ENCODE assay signal across 8 mouse cellular contexts in genomic region chr17:57012245-57012795, GRCm38 (mm10). TPM values are rescaled to one million over a fixed set of nuclear protein-coding genes. Genes with fewer than 3 reads are reported as not detected.
DNase-seq lines count a peak whose midpoint lies in the region; ATAC-seq lines count a peak whose summit lies in the region.

No protein-coding gene starts in this region.

- peak overlapping the region; percentile 74; the same call in 1 of the 2 replicates for H3K9ac ChIP-seq in kidney, embryonic 14.5 days (ENCODE audit: low read depth, low read length)
- peak overlapping the region; percentile 77; the same call in 1 of the 2 replicates for H3K9ac ChIP-seq in hindbrain, embryonic 12.5 days
- peak overlapping the region; percentile 77; the same call in 1 of the 2 replicates for H3K9ac ChIP-seq in midbrain, embryonic 12.5 days (replicated peaks)

- peak overlapping the region; percentile 74 for H3K4me2 ChIP-seq in kidney, embryonic 14.5 days (replicated peaks; ENCODE audit: low read depth, low read length)
- H3K4me2 ChIP-seq in hindbrain, embryonic 12.5 days (replicated peaks), result peak overlapping the region; percentile 81
- H3K4me2 ChIP-seq in midbrain, embryonic 12.5 days (replicated peaks), result peak overlapping the region; percentile 68

- no peak for DNase-seq in kidney, adult 9 months
- peak; percentile 42 for DNase-seq in c-Kit-positive CD71-positive TER-119-positive erythroid progenitor cells, embryonic 14.5 days (ENCODE audit: low spot score)
- no peak for DNase-seq in frontal cortex, postnatal 25 days (ENCODE audit: low spot score in 2 of 2)
- no peak for DNase-seq in spleen, postnatal 14 days (ENCODE audit: low spot score in 2 of 2)
- no peak for DNase-seq in frontal cortex, adult 2 months (ENCODE audit: extremely low spot score in 1 of 2, low spot score in 1 of 2)

- peaks cover 12% of the 10 kb centered on the region; the same call in 1 of the 2 replicates for H3K4me1 ChIP-seq in kidney, embryonic 14.5 days (ENCODE audit: control insufficient read depth, insufficient read depth, low read length)
- H3K4me1 ChIP-seq in hindbrain, embryonic 12.5 days, result peaks cover 15% of the 10 kb centered on the region
- H3K4me1 ChIP-seq in midbrain, embryonic 12.5 days, result peaks cover 17% of the 10 kb centered on the region

- WGBS in kidney, embryonic 14.5 days, result 69% methylated on average over 13 of the region's 13 CpGs
- 72% methylated on average over 13 of the region's 13 CpGs for WGBS in hindbrain, embryonic 12.5 days
- WGBS in midbrain, embryonic 12.5 days, result 73% methylated on average over 13 of the region's 13 CpGs

- peak overlapping the region; percentile 74 for H3K27ac ChIP-seq in kidney, embryonic 14.5 days (ENCODE audit: low read depth, low read length)
- peak overlapping the region; percentile 93 for H3K27ac ChIP-seq in hindbrain, embryonic 12.5 days
- peak overlapping the region; percentile 93 for H3K27ac ChIP-seq in midbrain, embryonic 12.5 days (replicated peaks)

- H3K36me3 ChIP-seq in kidney, embryonic 14.5 days (ENCODE audit: control insufficient read depth, insufficient read depth, low read length), result peaks cover 20% of the 10 kb centered on the region
- peaks cover 15% of the 10 kb centered on the region for H3K36me3 ChIP-seq in hindbrain, embryonic 12.5 days
- H3K36me3 ChIP-seq in midbrain, embryonic 12.5 days, result peaks cover 18% of the 10 kb centered on the region

- ATAC-seq in kidney, embryonic 14.5 days (ENCODE audit: low FRiP score, low TSS enrichment), result no peak; the same call in 1 of the 2 replicates
- ATAC-seq in hindbrain, embryonic 12.5 days (ENCODE audit: low FRiP score), result no peak
- ATAC-seq in midbrain, embryonic 12.5 days (ENCODE audit: low FRiP score, low read depth), result no peak

- no peaks in the 10 kb centered on the region for H3K27me3 ChIP-seq in kidney, embryonic 14.5 days (ENCODE audit: control insufficient read depth, insufficient read depth, low read length)
- H3K27me3 ChIP-seq in hindbrain, embryonic 12.5 days, result no peaks in the 10 kb centered on the region
- H3K27me3 ChIP-seq in midbrain, embryonic 12.5 days, result 0 out of 2 replicates have a peak, but pooled peaks cover 3% of the 10 kb centered on the region

- H3K9me3 ChIP-seq in kidney, embryonic 14.5 days (ENCODE audit: control insufficient read depth, low read length), result no peaks in the 10 kb centered on the region
- no peaks in the 10 kb centered on the region for H3K9me3 ChIP-seq in hindbrain, embryonic 12.5 days (replicated peaks)
- no peaks in the 10 kb centered on the region for H3K9me3 ChIP-seq in midbrain, embryonic 12.5 days

- peak overlapping the region; percentile 86 for H3K4me3 ChIP-seq in kidney, embryonic 14.5 days (ENCODE audit: low read length)
- H3K4me3 ChIP-seq in hindbrain, embryonic 12.5 days, result peak overlapping the region; percentile 75
- H3K4me3 ChIP-seq in midbrain, embryonic 12.5 days, result peak overlapping the region; percentile 75

RNA-seq across cellular contexts. Expression of gene Gm17949, which starts 1.1 kb away (rescaled TPM):
- 0.24 and 0.39 TPM in 2 replicates for polyA plus RNA-seq in kidney, embryonic 14.5 days (2014; fragmentation: Nextera tagmentation; extraction: Ambion mirVana)
- polyA plus RNA-seq in hindbrain, embryonic 12.5 days (2016; fragmentation: Nextera tagmentation; extraction: Ambion mirVana), result 0.52 TPM in 1 of 2 replicates, not detected in the other
- 0.34 and 0.72 TPM in 2 replicates for polyA plus RNA-seq in midbrain, embryonic 12.5 days (2016; fragmentation: Nextera tagmentation; extraction: Ambion mirVana)
- 0.08 TPM in 1 of 2 replicates, not detected in the other for polyA plus RNA-seq in frontal cortex, adult 2 months (2012; rRNA removed)

RNA-seq across cellular contexts. Expression of gene Gtf2f1, which starts 1.2 kb away (rescaled TPM):
- 65.1 and 65.6 TPM in 2 replicates for polyA plus RNA-seq in kidney, embryonic 14.5 days (2014; fragmentation: Nextera tagmentation; extraction: Ambion mirVana)
- polyA plus RNA-seq in hindbrain, embryonic 12.5 days (2016; fragmentation: Nextera tagmentation; extraction: Ambion mirVana), result 62.6 and 67.0 TPM in 2 replicates
- 68.6 and 72.9 TPM in 2 replicates for polyA plus RNA-seq in midbrain, embryonic 12.5 days (2016; fragmentation: Nextera tagmentation; extraction: Ambion mirVana)
- polyA plus RNA-seq in frontal cortex, adult 2 months (2012; rRNA removed), result 74.7 and 86.4 TPM in 2 replicates

RNA-seq across cellular contexts. Expression of gene Pspn, which starts 12.5 kb away (rescaled TPM):
- 1.4 TPM in 1 of 2 replicates, not detected in the other for polyA plus RNA-seq in kidney, embryonic 14.5 days (2014; fragmentation: Nextera tagmentation; extraction: Ambion mirVana)
- polyA plus RNA-seq in hindbrain, embryonic 12.5 days (2016; fragmentation: Nextera tagmentation; extraction: Ambion mirVana), result 0.56 and 0.68 TPM in 2 replicates
- 0.87 TPM in 1 of 2 replicates, not detected in the other for polyA plus RNA-seq in midbrain, embryonic 12.5 days (2016; fragmentation: Nextera tagmentation; extraction: Ambion mirVana)
- 0.44 TPM in 1 of 2 replicates, not detected in the other for polyA plus RNA-seq in frontal cortex, adult 2 months (2012; rRNA removed)

RNA-seq across cellular contexts. Expression of gene Alkbh7, which starts 15.2 kb away (rescaled TPM):
- polyA plus RNA-seq in kidney, embryonic 14.5 days (2014; fragmentation: Nextera tagmentation; extraction: Ambion mirVana), result 54.8 and 55.8 TPM in 2 replicates
- polyA plus RNA-seq in hindbrain, embryonic 12.5 days (2016; fragmentation: Nextera tagmentation; extraction: Ambion mirVana), result 32.8 and 34.6 TPM in 2 replicates
- polyA plus RNA-seq in midbrain, embryonic 12.5 days (2016; fragmentation: Nextera tagmentation; extraction: Ambion mirVana), result 31.2 and 33.7 TPM in 2 replicates
- polyA plus RNA-seq in frontal cortex, adult 2 months (2012; rRNA removed), result 32.4 and 36.0 TPM in 2 replicates

RNA-seq across cellular contexts. Expression of gene Khsrp, which starts 19.0 kb away (rescaled TPM):
- 46.2 and 65.9 TPM in 2 replicates for polyA plus RNA-seq in kidney, embryonic 14.5 days (2014; fragmentation: Nextera tagmentation; extraction: Ambion mirVana)
- polyA plus RNA-seq in hindbrain, embryonic 12.5 days (2016; fragmentation: Nextera tagmentation; extraction: Ambion mirVana), result 63.4 and 66.5 TPM in 2 replicates
- 62.7 and 85.4 TPM in 2 replicates for polyA plus RNA-seq in midbrain, embryonic 12.5 days (2016; fragmentation: Nextera tagmentation; extraction: Ambion mirVana)
- 62.6 and 64.9 TPM in 2 replicates for polyA plus RNA-seq in frontal cortex, adult 2 months (2012; rRNA removed)
